Mouse (Mus musculus) layer of hippocampus, adult 8-10 months (tissue): ENCODE results near the gene Exoc6. TPM values are rescaled to one million over a fixed set of nuclear protein-coding genes. Genes with fewer than 3 reads are reported as not detected.
A peak's percentile ranks its signal among the peaks of the same experiment; 100 is the strongest.
"Not testable (repeated sequence)": the region's sequence is repeated elsewhere in the genome, so short reads cannot be mapped to it uniquely, and the experiment has no call there.

Experiments
- DNase-seq, 2 experiments: peaks; one replicate each; pipeline ENCODE4 v3.0.0; 2022; ENCODE audit warnings: low spot score in 2 of 2
- total RNA-seq, 4 experiments: library from RNA; stranded (reverse); gene quantifications; 2 replicates each; pipeline ENCODE4 v1.2.4; 2022

The Exoc6 gene
- 10 to 100 TPM; 47.4 to 51.6 (median 48.0) TPM for total RNA-seq

DNA sequence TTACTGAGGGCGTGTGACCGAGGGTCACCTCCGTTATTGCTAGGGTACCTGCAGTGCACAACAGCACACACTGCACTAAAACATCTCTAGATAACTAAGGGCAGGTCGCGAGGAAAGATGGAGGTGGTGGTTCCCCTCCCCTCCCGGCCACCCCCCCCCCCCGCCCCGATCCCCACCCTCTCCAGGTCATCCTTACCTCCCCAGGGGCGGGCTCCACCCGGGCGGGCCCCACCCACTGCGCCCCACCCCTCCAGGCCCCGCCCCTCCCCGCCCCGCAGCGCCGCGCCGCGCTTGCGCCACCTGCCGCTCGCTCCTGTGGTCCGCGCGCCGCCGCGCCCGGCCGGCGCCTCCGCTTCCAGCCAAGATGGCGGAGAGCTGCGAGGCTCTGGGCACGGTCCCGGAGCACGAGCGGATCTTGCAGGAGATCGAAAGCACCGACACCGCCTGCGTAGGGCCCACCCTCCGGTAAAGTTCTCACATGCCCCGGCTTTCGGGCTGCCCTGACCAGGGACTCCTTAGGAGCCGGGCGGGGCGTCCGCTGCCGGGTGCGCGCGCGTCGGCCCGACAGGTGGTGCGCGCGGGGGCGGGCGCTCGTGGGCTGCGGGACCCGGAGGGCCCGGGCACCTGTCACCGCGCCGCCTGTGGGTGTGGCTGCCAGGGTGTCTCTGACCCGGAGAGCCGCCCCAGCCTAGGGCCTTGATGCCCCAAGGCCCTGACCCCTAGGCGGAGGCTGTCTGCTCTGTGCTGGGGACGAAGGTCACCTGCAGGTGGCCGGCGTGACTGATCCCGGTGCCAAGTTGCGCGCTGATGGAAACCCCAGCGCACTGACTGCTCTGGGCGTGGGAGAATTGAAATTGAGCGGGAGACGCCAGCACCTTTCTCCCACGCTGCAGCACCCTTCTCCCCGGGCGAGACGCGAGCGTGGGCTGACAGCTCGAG lies at the start of gene Exoc6:
Gene Exoc6, plus strand, starts transcription at position 318 of the 939 bp plus-strand sequence.
- peak; percentile 48 to 62 for DNase-seq

DNA sequence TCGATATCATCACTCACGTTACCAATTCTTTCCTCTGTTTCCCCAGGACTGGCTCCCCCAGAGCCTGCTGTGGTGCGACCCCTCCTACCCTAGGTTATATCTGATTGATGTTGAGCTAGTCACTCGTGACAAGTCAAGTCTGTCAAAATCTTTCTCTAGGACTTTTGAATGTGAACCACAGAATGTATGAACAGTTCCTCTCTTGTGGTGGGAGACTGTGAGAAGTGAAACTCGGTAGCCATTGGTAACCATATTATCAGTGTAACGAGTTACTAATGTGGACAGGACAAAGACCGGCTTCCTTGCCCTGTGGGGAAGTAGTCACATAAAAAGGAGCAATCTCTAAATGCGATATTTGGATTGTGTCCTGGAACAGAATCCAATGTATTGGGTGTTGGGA lies 47.2 kb upstream of the Exoc6 start:
- DNase-seq = no peak

DNA sequence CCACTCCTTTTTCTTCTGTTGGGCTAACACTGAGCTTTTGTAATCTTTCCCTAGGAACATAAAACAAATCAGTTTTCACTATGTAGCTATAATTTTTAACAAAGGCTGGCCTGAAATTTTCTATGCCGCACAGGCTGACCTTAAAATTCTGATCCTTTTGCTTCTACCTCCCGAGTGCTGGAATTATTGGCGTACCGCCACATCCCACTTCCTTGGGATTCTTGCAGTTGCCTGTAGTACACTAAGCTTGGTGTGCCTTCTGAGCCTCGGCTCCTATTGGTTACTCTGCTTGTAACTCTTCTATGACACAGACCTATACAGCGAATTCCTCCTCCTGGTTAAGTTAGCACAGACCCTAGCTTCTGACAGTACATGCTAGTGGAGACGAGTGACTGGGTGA lies 44.2 kb upstream of the Exoc6 start:
- no peak for DNase-seq

DNA sequence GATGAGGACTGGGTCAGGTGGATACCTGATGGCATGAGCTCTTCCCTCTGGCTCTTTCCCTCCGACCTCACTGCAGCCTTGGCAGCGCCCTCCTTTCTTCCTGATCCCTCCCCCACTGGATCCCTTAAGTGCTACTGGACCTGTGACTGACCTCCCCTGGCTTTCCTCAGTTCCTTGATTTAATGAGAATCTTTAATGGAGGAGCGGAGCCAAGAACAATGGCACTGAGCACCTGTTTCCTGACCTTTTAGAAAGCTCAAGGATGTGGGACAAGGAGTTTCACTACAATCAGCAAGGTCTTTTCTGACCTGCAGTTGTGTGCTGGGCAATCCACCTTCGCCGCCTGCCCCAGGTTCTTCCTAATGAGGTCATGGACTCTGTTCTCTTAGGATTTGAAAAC lies 43.6 kb upstream of the Exoc6 start:
- no peak for DNase-seq

DNA sequence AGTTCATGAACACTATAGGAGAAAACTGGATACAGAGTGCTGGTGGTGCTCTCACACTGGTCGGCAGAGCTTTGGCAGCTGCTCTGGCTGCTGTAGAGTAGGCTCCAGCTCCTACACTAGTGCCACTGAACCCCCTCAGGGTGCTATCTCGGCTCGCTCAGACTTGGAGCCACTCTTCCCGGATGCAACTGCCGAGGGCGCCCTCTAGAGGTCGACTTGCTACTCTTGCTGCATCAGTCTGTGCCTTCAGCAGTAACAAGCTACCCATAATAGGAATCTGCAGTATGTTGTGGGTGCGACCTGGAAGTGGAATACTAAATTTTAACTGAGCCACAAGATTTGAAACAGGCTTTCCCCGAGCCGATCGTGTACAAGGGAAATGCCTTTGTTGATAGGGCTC lies 40.5 kb upstream of the Exoc6 start:
- peak in 1 of 2 experiments; percentile 66 for DNase-seq

DNA sequence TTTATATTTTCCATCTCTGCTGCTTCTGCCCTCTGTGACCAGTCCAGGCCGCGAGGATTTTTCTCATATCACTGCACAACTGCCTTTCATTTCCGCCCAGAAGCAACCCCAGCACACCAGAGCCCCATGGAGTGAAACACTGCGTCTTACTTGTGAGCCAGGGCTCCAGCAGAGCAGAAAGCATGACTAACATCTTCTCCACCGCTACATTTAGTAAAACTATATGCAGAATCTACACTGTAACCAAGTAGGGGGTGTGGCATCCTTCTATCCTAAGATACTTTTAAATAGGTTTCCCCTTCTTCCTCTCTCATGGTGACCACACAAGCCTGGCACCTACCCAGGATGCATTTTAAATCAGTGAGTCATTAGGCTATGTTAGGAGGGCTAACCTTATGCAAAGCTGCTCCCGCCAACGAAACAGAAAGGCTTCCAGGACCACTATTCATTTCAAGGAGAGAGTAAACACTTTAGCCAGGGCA lies 35.4 kb upstream of the Exoc6 start:
- DNase-seq = no peak

DNA sequence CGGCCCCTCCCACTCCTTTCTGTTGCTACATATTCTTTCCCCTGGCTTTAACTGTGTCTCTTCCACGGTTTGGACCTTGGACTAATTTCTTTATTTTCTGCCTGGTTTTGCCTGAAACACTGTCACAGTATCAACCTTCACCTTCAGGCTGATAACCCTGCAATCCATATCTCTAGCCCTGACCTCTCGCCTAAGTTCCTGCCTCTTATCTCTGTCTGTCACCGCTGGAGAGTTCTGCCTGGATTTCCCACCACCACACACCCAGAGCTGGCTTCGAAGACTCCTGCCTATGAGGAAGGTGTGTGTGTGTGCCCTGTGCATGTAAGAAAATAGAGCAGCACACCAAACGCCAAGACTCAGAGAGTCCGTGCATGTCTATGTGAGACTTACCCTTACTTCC lies 32.8 kb upstream of the Exoc6 start:
- DNase-seq = no peak

DNA sequence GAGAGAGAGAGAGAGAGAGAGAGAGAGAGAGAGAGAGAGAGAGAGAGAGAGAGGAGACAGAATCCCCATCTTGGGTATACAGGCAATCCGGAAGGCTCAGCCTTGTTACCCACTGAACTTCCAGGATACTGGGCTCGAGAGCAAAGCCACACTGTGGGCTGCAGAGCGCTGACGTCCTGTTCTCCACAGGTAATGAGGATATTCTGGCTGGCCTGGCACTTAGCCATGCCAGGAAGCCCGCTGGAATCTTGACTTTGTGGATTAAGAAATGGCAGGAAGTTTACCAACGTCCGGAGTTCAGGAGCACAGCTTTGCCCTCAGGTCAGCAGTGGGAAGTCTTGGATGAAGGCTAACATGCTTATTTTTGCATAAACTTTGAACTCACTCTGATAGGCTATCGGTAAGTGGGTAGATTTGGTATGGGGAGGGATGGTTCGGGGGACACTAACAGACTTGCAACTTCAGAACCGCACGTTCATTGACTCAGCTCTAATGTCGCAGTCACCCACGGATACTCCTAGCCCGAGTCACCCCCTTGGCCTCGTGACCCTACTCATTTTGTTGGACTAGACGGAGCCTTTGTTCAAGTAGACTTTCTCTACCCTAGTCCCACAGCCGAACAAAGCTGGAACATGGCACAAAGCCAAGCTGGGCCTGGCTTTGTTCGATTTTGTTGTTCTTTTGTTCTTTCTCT lies 29.3 kb upstream of the Exoc6 start:
- DNase-seq = no peak

DNA sequence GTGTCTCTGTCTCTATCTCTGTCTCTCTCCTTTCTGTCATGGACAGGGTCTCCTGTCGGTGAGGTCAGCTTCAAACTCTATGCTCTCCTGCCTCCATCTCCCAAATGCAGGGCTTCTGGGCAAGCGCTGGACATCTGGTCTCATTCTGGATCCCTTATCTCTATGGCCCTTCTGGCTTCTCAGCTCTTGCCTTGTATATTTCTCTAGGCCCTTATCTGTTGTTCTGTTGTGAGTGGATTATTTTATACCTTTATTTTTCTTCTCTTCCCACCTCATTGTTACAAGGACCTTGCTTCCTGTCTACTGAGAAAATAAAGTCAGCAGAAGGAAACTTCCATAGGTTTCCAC lies 28.8 kb upstream of the Exoc6 start:
- DNase-seq = no peak

DNA sequence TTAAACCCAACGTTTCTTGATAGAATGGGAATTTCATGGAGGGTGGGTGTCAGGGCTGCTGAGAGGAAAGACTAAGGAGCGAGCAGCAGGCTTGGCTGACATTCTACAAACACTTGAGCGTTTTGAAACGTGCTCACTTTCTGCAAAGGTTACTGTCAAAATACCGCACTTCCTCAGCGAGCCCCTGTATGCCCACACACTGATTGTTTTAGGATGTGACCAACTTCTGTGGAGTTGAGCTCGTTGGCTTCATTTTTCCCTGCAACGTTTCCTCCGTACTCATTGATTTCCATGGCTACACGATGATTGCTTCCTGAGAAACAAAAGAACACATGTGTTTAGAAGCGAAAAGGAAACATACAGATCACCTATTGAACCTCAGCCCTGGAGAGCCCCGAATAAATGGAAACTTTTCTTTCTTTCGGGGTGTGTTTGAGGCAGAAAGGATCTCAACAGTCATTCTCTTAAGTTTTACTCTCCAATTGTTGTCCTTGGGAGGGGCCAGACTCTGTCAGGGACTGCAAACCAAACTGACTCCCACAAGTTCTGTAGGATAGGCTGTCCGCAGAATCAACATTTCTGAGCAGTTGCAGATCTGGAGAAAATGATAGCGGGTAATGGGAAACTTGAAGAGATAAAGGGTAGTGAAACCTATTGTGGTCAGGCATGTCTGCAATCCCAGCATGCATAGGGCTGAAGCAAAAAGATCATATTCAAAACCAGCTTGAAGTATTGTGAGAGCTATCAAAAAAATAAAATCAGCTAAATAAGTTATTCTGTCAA lies 26.7 kb upstream of the Exoc6 start:
- no peak for DNase-seq

DNA sequence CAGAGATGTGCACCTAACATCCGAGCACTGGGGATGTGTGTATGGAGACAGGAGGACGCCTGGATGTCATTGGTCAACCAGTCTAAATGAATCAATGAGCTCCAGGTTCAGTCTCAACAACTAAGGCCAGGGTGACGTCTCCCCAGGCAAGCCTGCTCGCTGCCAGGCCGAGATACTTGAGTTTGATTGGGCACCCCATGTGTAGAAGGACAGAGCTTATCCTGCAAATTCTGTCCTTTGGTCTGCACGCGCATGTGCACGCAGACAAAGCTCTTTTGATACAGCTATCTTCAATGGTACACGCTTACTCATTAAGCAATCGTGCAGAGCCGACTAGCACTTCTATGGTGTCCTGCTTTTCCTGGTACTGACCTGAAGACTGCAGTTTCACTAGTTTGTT lies 24.3 kb upstream of the Exoc6 start:
- no peak for DNase-seq

DNA sequence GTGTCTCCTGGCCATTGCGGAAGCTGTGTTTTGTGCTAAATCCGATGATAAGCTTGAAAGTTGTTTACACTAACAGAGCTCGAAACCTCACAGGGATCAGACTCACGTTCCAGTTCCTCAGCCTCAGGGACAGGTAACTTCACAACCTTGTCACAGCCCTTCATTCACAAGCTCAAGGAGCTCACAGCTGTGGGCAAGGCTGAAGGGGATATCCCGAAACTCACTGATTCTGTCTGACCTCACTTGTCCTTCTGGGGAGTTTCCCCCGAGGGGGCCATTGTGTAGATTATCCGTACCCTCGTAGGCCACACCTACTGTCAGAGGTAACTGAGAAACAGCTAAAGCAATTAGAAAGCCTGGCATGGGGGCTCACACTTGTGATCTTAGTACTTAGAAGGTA lies 23.4 kb upstream of the Exoc6 start:
- DNase-seq = no peak

DNA sequence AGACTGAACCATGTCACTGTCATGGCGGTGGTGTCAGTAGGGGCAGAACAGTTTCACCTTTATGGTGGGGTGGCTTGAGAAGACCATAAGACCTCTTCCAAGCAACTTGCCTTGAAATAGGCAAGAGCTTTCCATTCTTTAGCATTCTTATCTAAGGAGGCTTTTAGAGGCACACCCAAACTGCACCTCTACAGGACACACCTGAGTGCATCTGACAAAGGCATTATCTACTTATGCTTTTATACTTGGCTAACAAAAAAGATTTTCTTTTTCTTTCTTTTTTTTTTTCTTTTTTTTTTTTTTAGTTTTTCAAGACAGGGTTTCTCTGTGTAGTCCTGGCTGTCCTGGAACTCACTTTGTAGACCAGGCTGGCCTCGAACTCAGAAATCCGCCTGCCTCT lies 22.5 kb upstream of the Exoc6 start:
- DNase-seq = not testable (repeated sequence)

DNA sequence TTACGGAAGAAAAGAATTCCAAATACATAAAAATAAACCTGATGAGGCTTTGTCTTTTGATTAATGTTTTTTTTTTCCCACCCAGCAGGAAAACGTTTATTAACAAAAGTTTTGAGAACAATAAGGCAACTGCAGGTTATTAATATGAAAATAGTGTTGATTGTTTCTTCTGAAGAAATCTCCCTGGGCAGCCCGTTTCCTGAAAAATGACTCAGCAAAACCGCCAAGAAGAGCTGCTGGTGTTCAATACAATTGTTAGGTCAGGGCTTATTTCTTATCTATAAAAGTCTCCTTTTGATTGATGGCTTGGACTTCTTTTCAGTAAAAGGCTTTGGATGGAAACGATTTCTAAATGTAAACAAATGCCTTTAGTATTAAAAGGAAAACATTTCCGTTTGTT lies 21.6 kb upstream of the Exoc6 start:
- no peak for DNase-seq

DNA sequence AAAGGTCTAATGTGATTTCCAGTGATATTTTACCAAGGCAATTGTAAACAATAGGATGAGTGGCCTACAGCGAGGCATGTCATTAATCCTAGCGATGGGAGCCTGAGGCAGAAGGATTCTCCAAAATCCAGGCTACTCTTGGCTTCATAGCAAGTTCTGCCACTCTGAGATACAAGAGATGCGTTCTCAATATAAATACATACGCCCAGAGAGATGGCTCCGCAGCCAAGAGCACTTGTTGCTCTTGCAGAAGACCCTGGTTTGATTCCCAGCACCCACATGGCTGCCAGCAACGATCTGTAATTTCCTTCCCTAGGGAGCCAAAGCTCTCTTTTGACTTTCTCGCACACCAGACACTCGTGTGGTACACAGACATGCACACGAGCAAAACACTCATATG lies 20.9 kb upstream of the Exoc6 start:
- DNase-seq = no peak

DNA sequence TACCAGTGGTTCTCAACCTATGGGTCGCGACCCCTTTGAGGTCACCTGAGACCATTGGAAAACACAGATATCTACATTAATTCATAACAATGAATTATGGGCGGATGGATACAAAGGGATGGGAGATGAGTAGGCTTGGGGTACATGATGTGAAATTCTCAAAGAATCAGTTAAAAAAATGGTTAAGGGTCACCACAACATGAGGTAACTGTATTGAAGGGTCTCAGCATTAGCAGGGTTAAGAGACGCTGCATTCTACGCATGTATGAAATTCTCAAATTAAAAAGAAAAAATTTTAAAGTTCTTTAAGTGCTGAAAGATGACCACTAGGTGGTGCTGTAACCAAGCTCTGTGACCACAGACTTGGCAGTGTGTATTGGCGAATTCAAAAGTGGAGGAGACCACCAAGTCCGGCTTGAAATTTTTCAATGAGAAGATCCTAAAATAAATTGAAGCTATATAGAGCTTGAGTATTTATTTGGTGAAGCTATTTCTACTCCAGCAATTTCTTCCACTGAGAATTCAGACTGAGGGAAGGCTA lies 20.2 kb upstream of the Exoc6 start:
- peak in 1 of 2 experiments; percentile 31 for DNase-seq

DNA sequence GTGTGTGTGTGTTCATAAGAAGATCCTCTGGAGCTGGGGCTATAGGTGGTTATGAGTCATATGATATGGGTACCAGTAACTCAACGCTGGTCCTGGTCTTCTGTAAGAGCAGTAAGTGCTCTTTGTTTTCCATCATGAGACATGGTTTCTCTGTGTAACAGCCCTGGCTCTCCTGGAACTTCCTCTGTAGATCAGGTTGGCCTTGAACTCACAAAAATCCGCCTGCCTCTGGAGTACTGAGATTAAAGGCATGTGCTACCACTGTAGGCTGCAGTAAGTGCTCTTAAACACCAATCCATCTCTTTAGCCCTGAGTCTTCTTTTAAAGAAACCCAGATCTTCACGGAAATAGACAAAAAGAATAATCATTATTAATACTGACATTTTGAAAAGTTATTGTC lies 19.6 kb upstream of the Exoc6 start:
- DNase-seq = no peak

DNA sequence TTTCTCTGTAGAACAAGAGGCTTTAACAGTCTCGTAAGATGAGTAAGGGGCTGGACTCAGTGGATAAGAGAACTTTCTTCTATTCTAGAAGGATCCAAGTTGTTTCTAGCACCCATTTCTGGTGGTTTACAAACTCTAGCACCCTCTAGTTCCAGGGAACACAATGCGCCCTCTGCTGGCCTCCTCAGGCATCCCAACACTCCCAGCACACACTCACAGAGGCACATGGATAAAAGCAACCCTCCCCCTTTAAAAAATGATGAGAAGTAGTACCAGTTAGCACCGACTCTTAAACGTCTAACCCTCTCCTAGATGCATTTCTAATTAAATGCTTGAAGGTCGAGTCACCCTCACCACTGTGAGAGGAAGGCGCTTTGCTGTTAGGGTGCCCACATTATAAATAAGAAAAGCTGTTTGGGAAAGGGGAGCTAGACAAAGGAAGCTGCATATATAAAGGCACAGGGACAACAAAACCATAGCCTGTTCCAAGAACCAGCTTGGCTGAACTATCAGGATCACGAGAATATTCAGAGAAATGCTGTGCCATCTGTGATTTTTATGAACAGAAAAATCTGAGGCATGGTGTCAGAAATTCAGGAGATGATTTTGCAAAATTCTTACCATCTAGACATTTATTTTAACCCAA lies 18.9 kb upstream of the Exoc6 start:
- peak; percentile 22 to 31 for DNase-seq

DNA sequence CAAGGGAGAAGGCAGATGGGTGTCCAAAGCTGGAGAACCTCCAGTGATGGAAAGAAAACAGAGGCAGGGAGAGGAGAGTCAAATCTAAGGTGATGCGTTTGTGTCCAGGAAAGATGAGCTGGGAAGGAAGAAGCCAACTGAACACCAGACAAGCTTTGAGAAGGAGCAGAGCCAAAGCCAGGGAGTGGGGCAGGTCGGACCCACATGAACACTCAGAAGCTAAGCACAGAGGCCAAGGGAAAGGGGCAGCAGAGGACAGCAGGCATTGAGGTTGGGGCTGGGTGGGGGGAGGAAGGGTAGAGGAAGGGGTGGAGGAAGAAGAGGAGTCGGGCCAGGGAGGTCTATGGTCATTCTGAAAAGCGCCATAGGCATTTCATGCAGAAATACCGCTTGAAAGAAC lies 17.0 kb upstream of the Exoc6 start:
- DNase-seq = no peak

DNA sequence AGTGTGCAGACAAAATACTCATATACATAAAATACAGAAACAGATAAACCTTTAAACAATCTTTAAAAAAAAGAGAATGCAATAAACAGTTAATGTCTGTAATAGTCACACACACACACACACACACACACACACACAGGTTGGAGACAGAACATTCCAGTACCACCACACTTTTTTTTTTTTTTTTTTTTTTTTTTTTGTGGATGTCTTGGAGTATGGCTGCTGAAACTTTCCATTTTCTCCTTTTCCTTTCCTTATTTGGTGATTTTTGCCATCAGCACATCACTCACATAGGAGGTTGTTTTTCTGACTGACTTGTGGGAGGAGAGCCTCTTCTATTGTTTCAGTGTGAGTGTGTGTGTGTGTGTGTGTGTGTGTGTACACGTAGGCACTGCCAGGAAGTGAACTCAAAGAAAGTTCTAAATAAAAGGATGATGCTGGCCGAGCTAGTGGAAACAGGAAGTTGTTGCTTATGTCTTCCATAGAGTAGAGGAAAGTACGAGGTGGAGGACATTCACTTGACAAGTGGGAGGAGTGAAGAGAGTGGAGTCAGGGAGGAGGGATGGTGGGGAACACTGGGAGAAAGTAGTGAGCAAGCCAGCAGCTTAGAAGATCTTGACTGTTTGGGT lies 15.4 kb upstream of the Exoc6 start:
- DNase-seq = no peak

DNA sequence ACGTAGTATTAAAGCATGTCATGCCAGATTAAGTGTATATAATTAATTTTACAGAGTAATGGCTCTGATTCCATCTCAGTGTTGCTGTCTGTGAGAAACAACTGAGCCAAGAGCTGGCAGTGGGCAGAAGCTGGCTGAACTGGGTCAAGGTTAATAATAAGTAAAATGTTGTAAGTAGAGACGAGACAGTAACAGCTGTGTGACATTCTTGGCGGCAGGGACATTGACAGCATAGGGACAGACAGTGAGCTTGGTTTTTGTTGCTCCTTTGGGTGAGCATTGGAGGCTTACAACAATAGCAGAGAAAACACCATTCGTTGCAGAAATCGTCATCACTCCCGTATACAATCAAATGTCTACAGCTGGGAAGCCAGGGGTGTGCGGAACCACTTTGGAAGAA lies 13.8 kb upstream of the Exoc6 start:
- no peak for DNase-seq
